Mouse (Mus musculus) midbrain, embryonic 15.5 days (tissue): Measurements from ENCODE around the gene Kif18a. TPM values are rescaled to one million over a fixed set of nuclear protein-coding genes. Genes with fewer than 3 reads are reported as not detected.

Source experiments
- ATAC-seq: fragments of 200-750 bp; cut with Nextera tagmentation; replicated peaks from 2 replicates; pipeline ENCODE4 v1.8.0; 2017; ENCODE audit warnings: moderate TSS enrichment
- H3K27ac ChIP-seq: fragments of 300-500 bp; sonication (generic); 2 replicates; pipeline ENCODE4 v1.5.1; 2015; ENCODE audit warnings: mild to moderate bottlenecking, inconsistent platforms
- H3K27me3 ChIP-seq: fragments of 300-500 bp; sonication (generic); replicated peaks from 2 replicates; pipeline ENCODE4 v1.6.1; 2015; ENCODE audit warnings: inconsistent platforms
- H3K36me3 ChIP-seq: fragments of 300-500 bp; sonication (generic); replicated peaks from 2 replicates; pipeline ENCODE4 v1.6.1; 2015; ENCODE audit warnings: inconsistent platforms
- H3K4me1 ChIP-seq: fragments of 300-500 bp; sonication (generic); 2 replicates; pipeline ENCODE4 v1.6.1; 2015; ENCODE audit warnings: inconsistent platforms
- H3K4me2 ChIP-seq: fragments of 300-500 bp; sonication (generic); 2 replicates; pipeline ENCODE4 v1.6.1; 2015; ENCODE audit warnings: inconsistent platforms, mild to moderate bottlenecking, moderate library complexity
- H3K4me3 ChIP-seq: fragments of 300-500 bp; sonication (generic); 2 replicates; pipeline ENCODE4 v1.5.1; 2015; ENCODE audit warnings: mild to moderate bottlenecking, inconsistent platforms
- H3K9ac ChIP-seq: fragments of 300-500 bp; sonication (generic); 2 replicates; pipeline ENCODE4 v1.6.1; 2015; ENCODE audit warnings: mild to moderate bottlenecking, inconsistent platforms
- H3K9me3 ChIP-seq: fragments of 300-500 bp; sonication (generic); 2 replicates; pipeline ENCODE4 v1.6.1; 2016; ENCODE audit warnings: inconsistent platforms
- WGBS: fragments of 180-500 bp; shearing (Covaris S2); methylation state at CpG from one replicate; pipeline ENCODE4 v1.1.7; 2015; ENCODE audit warnings: mixed read lengths; 5-methylcytosine and 5-hydroxymethylcytosine counted together
- polyA plus RNA-seq: library from polyadenylated mRNA; unstranded; fragments of >200 nt; fragmentation: Nextera tagmentation; extraction: Ambion mirVana; gene quantifications from 2 replicates; pipeline ENCODE4 v1.2.1, GENCODE M21; 2015

The Kif18a gene
- polyA plus RNA-seq, 1 experiment from 2014 or later: 4.2 TPM

GRCm38 (mm10) chr2:109386211-109386610 lies 105.7 kb downstream of the Kif18a start:
- H3K9me3 ChIP-seq: no peaks in the 10 kb centered on the region
- H3K4me1 ChIP-seq: no peaks in the 10 kb centered on the region
- no peak overlapping the region for H3K27ac ChIP-seq
- no peak overlapping the region for H3K9ac ChIP-seq
- no peak overlapping the region for H3K4me2 ChIP-seq
- H3K36me3 ChIP-seq: no peaks in the 10 kb centered on the region
- H3K27me3 ChIP-seq: no peaks in the 10 kb centered on the region
- whole genome bisulfite sequencing: 53% methylated on average over 1 of the region's 1 CpGs
- no peak overlapping the region for H3K4me3 ChIP-seq
- ATAC-seq: no peak

- H3K27ac ChIP-seq: no peak overlapping the region
- 86% methylated on average over 5 of the region's 5 CpGs for WGBS
Measured at GRCm38 (mm10) chr2:109388733-109389132, 108.2 kb downstream of the Kif18a start.

GRCm38 (mm10) chr2:109389977-109390376 lies 109.4 kb downstream of the Kif18a start:
- no peaks in the 10 kb centered on the region for H3K27me3 ChIP-seq
- no peak overlapping the region for H3K4me2 ChIP-seq
- H3K27ac ChIP-seq: no peak overlapping the region
- H3K9me3 ChIP-seq: no peaks in the 10 kb centered on the region
- H3K36me3 ChIP-seq: no peaks in the 10 kb centered on the region
- H3K9ac ChIP-seq: no peak overlapping the region
- ATAC-seq: no peak
- H3K4me3 ChIP-seq: no peak overlapping the region
- WGBS: 18% methylated on average over 1 of the region's 1 CpGs
- H3K4me1 ChIP-seq: no peaks in the 10 kb centered on the region

More at GRCm38 (mm10) chr2:109388733-109389132, 108.2 kb downstream of the Kif18a start:
- Histone ChIP-seq H3K27me3 (no peaks in the 10 kb centered on the region), H3K36me3 (no peaks in the 10 kb centered on the region), H3K4me1 (no peaks in the 10 kb centered on the region), H3K4me3 (no peak overlapping the region), H3K9me3 (no peaks in the 10 kb centered on the region), H3K4me2 (no peak overlapping the region), H3K9ac (no peak overlapping the region)
- ATAC-seq: no peak

Other genes starting within 250 kb of the Kif18a start
- gene Mettl15, start within 50 bp of the Kif18a start, polyA plus RNA-seq: 11.0 and 11.7 TPM in 2 replicates